Mouse (Mus musculus) adrenal gland, postnatal 36 days (tissue): ENCODE data around the gene Gm7361. TPM values are rescaled to one million over a fixed set of nuclear protein-coding genes. Genes with fewer than 3 reads are reported as not detected.
"Not testable (repeated sequence)": the region's sequence is repeated elsewhere in the genome, so short reads cannot be mapped to it uniquely, and the experiment has no call there.

Experiments
- DNase-seq, 2 experiments: peaks; one replicate each; pipeline ENCODE4 v3.0.0; 2021; ENCODE audit warnings: mixed read lengths in 1 of 2
- long read RNA-seq, 2 experiments: library from polyadenylated mRNA; stranded (forward); transcript quantifications; one replicate each; pipeline ENCODE4 v2.0.0; 2021; ENCODE audit warnings: borderline sequencing depth in 2 of 2
- total RNA-seq, 2 experiments: library from RNA; stranded (reverse); gene quantifications; 2 replicates each; pipeline ENCODE4 v1.2.3; 2021

Gm7361 gene
- total RNA-seq, result under 1 TPM in 1 of 2 experiments, not detected in 1; 0.30 TPM
- long read RNA-seq, experiment 1, result 0 reads
- long read RNA-seq, experiment 2, result 0 reads

DNA sequence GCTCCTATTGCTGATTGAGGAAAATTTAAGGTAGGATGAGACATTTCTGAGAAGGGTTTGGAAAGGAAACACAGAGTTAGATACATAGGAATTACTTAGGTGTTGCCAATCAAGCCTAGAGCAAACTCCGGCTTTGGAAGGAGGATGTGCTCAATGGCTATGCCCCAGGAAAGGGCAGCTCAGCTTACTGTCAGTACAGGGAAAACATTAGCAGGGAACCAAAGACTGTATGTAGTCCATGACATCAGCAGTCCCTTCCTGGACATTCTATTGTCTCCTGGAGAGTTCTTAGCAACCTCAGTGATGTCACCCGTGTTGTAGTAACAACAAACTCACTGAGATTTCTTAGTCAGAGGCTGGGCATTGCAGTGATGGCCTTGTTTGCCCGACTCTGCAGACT lies at the start of gene Gm7361:
Gene Gm7361 (plus strand): TSS at position 301 of the 400 bp plus-strand sequence.
- DNase-seq, result not testable (repeated sequence)

DNA sequence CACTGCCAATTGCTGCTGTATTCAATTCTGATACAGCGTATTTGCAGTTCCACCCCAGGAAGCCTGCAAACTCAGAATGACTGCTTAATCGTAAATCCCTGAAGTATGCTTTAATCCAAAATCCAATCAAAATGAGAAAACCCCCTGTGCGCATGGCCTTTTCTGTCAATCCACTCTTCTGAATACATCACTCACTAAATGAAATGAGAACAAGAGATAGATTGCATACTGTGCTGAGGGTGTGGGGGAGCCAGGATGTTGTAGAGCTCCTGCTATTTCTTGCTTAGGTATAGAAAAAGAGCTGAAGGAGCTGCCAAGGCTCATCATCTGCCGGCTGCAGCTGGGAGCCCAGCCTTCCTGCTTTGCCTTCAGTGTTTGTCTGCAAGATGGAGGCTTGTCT lies 46.5 kb upstream of the Gm7361 start:
- no peak for DNase-seq

DNA sequence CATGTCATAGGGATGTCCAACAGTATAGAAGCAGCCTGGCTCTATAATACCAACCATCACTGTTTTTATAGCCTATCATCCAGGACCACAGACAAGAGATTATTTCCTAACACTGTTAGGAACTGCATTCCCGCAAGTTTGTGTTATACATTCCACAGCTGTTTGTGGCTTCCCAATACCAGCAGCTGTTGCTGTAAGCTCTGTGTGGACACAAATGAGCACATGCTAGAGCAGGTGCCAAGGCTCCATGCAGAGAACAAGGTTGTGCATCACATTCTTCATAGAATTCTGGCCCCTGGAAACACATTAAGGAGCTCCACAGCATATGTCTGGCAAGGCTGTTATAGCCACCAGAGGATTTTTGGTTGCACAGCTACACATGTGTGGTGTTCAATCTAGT lies 35.4 kb upstream of the Gm7361 start:
- DNase-seq, result no peak

DNA sequence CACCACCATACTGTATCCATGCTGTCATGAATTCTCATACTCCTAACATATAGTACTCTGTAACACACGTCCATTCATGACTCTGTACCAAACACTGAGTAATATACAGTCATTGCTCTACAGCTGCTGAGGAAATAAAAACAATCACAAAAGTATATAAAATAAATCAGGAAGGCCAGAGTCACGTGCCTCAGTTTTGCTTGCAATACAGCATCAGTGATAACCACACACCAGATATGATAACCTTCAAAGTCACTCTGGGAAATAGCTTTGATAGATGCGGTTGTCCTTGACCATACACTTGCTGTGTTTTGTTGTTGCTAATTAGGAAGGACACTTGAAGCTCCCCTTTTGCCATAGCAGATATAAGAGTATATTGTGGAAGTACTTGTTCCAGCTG lies 9.2 kb downstream of the Gm7361 start:
- peak in 1 of 2 experiments; percentile 7 for DNase-seq

- DNase-seq, result no peak
Measured at GRCm38 (mm10) chr5:26280361-26280760, 22.9 kb downstream of the Gm7361 start.

DNA sequence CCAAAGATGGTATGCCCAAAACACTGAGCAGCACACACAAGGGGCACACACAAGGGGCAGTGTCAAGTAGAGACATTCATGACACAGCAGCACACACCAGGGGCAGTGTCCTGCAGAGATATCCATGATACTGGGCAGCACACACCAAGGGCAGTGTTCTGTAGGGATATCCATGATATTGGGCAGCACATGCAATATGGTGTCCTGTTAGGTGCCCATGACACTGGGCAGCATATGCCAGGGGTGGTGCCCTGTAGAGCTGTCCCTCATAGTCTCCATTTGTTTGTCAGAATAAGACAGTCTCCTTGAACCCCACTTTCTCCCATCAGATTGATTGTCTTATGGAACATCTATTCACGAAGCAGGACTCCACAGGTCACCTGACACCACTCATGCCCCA lies 24.2 kb downstream of the Gm7361 start:
- DNase-seq, result no peak

DNA sequence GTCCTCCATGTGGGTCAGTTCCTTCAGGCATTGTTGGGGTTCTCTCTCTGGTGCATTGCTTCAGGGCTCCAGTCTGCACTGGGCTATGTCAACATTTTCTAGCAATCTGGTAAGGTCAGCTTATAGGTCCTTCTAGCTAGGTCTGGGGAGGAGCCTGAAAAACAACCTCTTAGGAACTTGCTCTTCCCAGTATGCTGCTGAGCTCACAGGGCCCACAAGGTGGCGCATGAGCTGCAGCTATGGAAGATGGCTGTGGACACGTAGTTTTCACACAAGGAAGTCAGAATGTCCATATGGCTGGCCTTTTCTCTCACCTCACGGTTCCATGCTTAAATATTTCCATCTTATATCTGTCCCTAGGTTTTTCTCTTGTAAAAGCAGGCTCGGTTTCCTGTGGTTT lies 24.8 kb downstream of the Gm7361 start:
- peak; percentile 71 to 75 for DNase-seq

- no peak for DNase-seq
Measured at GRCm38 (mm10) chr5:26283399-26283798, 25.9 kb downstream of the Gm7361 start.

DNA sequence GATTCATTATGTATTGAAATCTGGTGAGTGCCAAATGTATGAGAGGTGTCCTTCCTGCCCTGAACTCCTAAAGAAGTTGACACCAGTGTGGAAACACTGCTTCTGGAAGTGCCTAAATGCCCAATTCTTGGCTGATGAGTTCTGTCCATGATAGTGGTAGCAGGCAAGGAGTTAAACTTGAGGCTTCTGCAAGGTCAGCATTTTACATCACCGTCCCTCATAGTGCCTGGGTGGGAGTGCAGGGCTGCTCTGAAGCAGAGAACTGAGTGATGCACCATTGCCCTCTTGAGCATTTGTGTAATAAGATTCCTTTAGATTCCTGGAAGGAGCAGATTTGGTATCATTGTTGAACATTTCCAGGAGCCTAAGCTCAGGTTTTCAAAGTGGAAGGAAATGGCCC lies 34.1 kb downstream of the Gm7361 start:
- no peak for DNase-seq

GRCm38 (mm10) chr5:26293258-26293657 lies 35.8 kb downstream of the Gm7361 start:
- no peak for DNase-seq

Other genes starting within 250 kb of the Gm7361 start
- not detected for gene Gm5862, start 234.8 kb upstream of the Gm7361 start, total RNA-seq
- not detected for gene Speer4a, start 218.1 kb upstream of the Gm7361 start, total RNA-seq
- not detected for gene Gm7347, start 199.1 kb upstream of the Gm7361 start, total RNA-seq
- gene Gm10471, start 168.4 kb upstream of the Gm7361 start, total RNA-seq, result not detected
- not detected for gene 5031410I06Rik, start 152.3 kb upstream of the Gm7361 start, total RNA-seq
- not detected for gene Gm10220, start 136.3 kb upstream of the Gm7361 start, total RNA-seq